Mouse (Mus musculus): Measurements from ENCODE around the gene Zfp346. TPM values are rescaled to one million over a fixed set of nuclear protein-coding genes. Genes with fewer than 3 reads are reported as not detected.
A peak's percentile ranks its signal among the peaks of the same experiment; 100 is the strongest.

Zfp346 gene
- 22.3 and 25.0 TPM in 2 replicates for polyA plus RNA-seq (2014; fragmentation: Nextera tagmentation; extraction: Ambion mirVana)

DNA sequence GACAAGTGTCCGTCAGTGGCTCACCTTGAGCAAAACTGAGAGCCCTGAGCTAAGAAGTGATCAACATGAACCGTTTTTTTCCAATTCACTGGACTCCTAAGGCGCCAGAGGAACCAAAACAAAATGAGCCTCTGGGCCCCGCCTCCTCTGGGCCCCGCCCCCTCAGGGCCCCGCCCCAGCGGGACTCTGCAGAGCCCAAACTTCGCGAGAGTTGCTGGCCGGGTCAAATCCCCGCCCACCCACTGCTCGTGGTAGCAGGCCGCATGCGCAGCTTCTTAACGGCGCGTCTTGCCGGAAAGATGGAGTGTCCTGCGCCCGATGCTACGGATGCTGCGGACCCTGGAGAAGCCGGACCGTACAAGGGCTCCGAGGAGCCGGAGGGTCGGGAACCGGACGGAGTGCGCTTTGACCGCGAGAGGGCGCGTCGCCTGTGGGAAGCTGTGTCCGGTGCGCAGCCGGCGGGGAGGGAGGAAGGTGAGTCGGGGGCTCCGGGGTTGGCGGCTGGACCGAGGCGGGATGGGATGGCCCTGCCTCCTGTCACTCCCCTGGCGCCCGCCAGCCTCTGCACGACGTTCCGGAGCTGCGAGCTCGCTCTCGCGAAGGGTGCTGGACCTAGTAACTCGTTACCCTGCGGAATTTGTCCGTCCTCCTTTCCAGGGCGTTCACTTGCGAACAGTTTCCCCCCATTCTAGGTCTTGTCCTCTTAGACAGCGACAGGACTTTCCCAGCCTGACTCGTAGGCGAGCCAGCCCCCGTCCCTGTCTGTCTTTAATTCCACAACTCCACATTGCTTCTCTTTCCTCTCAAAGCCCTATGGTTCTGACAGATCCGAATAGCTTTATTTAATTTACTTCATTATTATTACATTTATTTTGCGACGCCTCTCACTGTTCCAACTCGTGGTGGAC is at the start of gene Zfp346:
Gene Zfp346, plus strand, starts transcription at position 267 of the 908 bp plus-strand sequence.
- Histone ChIP-seq H3K4me3 (ENCODE audit: low read depth, low read length) (peak within 1 kb of the TSS; percentile 85), H3K36me3 (ENCODE audit: insufficient read depth) (peaks cover 14% of the 10 kb centered on the region), H3K9me3 (ENCODE audit: low read depth, low read length) (no peaks in the 10 kb centered on the region), H3K9ac (peak within 1 kb of the TSS; percentile 74), H3K4me2 (peak within 1 kb of the TSS; percentile 82), H3K27ac (ENCODE audit: low read depth) (peak within 1 kb of the TSS; percentile 80), H3K27me3 (ENCODE audit: insufficient read depth, low read length) (no peaks in the 10 kb centered on the region), H3K4me1 (ENCODE audit: insufficient read depth) (peaks cover 6% of the 10 kb centered on the region; the same call in 1 of the 2 replicates)
- ATAC-seq (ENCODE audit: insufficient read depth) (peak; percentile 93), DNase-seq (peak; percentile 99)
- WGBS = under 1% methylated on average over 66 of the region's 66 CpGs
- TF ChIP-seq CTCF (IDR thresholded peaks at IDR 0.05; ENCODE audit: low read depth) = peak; percentile 64

DNA sequence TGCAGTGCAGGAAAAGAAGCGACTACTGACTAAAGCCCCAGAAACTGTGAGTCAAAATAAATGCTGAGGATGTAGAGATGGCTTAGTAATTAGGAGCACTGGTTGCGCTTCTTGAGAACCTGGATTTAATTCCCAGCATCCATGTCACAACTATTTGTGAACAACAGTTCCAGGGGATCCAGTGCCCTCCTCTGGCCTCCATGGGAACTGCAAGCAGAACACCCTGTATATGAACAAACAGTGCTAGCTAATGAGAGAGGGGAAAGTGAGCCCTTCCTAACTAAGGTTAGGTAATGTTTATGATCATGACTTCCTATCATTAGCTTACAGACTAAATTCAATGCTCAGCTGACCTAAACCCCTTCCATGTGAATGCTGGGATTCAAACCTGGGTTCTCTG is 47.1 kb upstream of the Zfp346 start:
- Histone ChIP-seq H3K9ac (no peak overlapping the region), H3K4me3 (ENCODE audit: low read depth, low read length) (no peak overlapping the region), H3K36me3 (ENCODE audit: insufficient read depth) (0 out of 2 replicates have a peak, but pooled peaks cover 10% of the 10 kb centered on the region), H3K27me3 (ENCODE audit: insufficient read depth, low read length) (no peaks in the 10 kb centered on the region), H3K9me3 (ENCODE audit: low read depth, low read length) (no peaks in the 10 kb centered on the region), H3K4me1 (ENCODE audit: insufficient read depth) (no peaks in the 10 kb centered on the region), H3K4me2 (no peak overlapping the region), H3K27ac (ENCODE audit: low read depth) (no peak overlapping the region)
- peak; percentile 61 for TF ChIP-seq CTCF (IDR thresholded peaks at IDR 0.05; ENCODE audit: low read depth)
- ATAC-seq (ENCODE audit: insufficient read depth) = no peak
- WGBS = 97% methylated on average over 2 of the region's 2 CpGs
- DNase-seq = peak; percentile 42

DNA sequence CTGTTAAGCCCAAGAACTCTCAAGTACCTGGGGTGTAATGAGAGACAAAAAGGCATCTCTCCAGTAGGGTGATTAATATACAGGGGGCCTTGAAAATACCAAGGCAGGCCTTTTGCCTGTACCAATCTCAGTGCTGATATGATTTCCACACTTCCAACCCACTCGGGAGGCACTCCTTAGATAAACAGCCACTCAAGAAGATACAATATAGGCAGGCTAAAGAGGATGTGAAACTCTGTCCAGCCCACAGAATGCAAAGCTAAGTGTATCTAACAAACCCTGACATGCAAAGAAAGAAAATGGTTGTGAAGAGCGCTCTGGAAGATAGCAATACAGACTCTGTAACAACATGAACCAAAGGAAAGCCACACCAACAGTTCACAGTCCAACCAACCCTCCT is 41.8 kb upstream of the Zfp346 start:
- no peaks in the 10 kb centered on the region for H3K27me3 ChIP-seq (ENCODE audit: insufficient read depth, low read length)
- ATAC-seq (ENCODE audit: insufficient read depth) = no peak
- TF ChIP-seq CTCF (IDR thresholded peaks at IDR 0.05; ENCODE audit: low read depth) = no peak
- H3K9me3 ChIP-seq (ENCODE audit: low read depth, low read length) = no peaks in the 10 kb centered on the region
- no peaks in the 10 kb centered on the region for H3K4me1 ChIP-seq (ENCODE audit: insufficient read depth)
- H3K36me3 ChIP-seq (ENCODE audit: insufficient read depth) = no peaks in the 10 kb centered on the region
- DNase-seq = no peak
- H3K4me3 ChIP-seq (ENCODE audit: low read depth, low read length) = no peak overlapping the region
- no peak overlapping the region for H3K4me2 ChIP-seq
- H3K27ac ChIP-seq (ENCODE audit: low read depth) = no peak overlapping the region
- no peak overlapping the region for H3K9ac ChIP-seq
- 68% methylated on average over 2 of the region's 2 CpGs for WGBS

DNA sequence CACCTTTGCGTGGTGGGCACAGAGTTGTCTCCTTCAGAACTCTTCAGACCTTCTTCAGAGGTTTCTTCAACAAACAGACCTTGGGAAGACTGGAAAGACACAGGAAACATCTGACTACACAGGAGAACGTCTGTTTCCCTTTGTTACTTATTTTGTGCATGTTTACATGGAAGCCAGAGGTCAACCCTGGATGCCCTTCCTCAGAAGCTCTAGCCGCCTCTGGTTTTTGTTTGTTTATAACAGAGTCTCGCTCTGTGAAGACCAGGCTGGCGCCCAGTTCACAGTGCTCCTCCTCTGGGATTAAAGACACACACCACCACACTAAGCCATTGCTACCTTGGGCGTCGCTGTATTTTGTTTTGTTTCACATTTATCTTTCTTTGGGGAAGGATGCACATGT is 35.4 kb upstream of the Zfp346 start:
- H3K36me3 ChIP-seq (ENCODE audit: insufficient read depth) = 0 out of 2 replicates have a peak, but pooled peaks cover 10% of the 10 kb centered on the region
- peak; percentile 48 for DNase-seq
- no peaks in the 10 kb centered on the region for H3K9me3 ChIP-seq (ENCODE audit: low read depth, low read length)
- no peak overlapping the region for H3K27ac ChIP-seq (ENCODE audit: low read depth)
- TF ChIP-seq CTCF (IDR thresholded peaks at IDR 0.05; ENCODE audit: low read depth) = no peak
- H3K4me2 ChIP-seq = no peak overlapping the region
- WGBS = 51% methylated on average over 7 of the region's 7 CpGs
- no peak overlapping the region for H3K4me3 ChIP-seq (ENCODE audit: low read depth, low read length)
- H3K27me3 ChIP-seq (ENCODE audit: insufficient read depth, low read length) = no peaks in the 10 kb centered on the region
- H3K9ac ChIP-seq = no peak overlapping the region
- no peak for ATAC-seq (ENCODE audit: insufficient read depth)
- H3K4me1 ChIP-seq (ENCODE audit: insufficient read depth) = no peaks in the 10 kb centered on the region

DNA sequence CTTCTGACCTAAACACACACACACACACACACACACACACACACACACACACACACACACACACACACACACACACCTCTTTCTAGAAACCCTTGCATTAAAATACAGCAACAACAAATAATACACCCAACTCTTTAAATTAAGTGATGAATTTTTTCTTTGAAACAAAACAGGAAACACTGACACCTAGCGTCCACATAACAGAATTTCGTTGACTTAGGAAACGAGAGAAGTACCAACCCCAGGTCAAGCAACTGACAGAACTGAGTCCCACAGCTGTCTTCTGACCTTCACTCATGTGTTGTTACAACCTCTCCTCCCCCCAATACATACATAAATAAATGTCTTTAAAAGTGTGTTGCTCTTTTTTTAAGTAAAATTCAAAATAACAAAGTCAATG is 33.8 kb upstream of the Zfp346 start:
- ATAC-seq (ENCODE audit: insufficient read depth) (no peak), DNase-seq (peak; percentile 81)
- Histone ChIP-seq H3K27ac (ENCODE audit: low read depth) (no peak overlapping the region), H3K9ac (no peak overlapping the region), H3K9me3 (ENCODE audit: low read depth, low read length) (no peaks in the 10 kb centered on the region), H3K4me2 (no peak overlapping the region), H3K4me1 (ENCODE audit: insufficient read depth) (no peaks in the 10 kb centered on the region), H3K27me3 (ENCODE audit: insufficient read depth, low read length) (no peaks in the 10 kb centered on the region), H3K4me3 (ENCODE audit: low read depth, low read length) (no peak overlapping the region), H3K36me3 (ENCODE audit: insufficient read depth) (0 out of 2 replicates have a peak, but pooled peaks cover 23% of the 10 kb centered on the region)
- WGBS = under 1% methylated on average over 3 of the region's 3 CpGs
- TF ChIP-seq CTCF (IDR thresholded peaks at IDR 0.05; ENCODE audit: low read depth) = peak; percentile 63

DNA sequence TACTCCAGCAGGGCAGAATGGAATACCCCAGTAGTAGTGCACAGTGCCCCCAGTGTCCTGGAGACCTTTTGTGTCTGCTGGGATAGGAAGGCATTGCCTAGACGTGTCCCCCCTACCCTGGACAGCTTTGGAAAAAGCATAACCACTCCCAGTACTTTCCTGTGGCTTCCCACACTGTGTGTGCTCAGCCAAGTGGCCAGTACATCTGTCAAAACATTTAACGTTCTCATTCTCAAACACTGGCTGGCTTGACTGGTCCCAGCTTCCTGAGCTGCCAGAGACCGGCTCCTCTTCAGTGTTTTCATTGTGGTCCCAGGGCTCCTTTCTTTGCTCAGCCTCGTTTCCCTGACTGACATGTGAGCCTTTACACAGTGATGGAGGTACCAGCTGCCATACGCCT is 29.5 kb upstream of the Zfp346 start:
- 49% methylated on average over 5 of the region's 5 CpGs for WGBS
- TF ChIP-seq CTCF (IDR thresholded peaks at IDR 0.05; ENCODE audit: low read depth) = no peak
- H3K4me1 ChIP-seq (ENCODE audit: insufficient read depth) = no peaks in the 10 kb centered on the region
- H3K27ac ChIP-seq (ENCODE audit: low read depth) = no peak overlapping the region
- DNase-seq (no peak), ATAC-seq (ENCODE audit: insufficient read depth) (no peak)
- no peaks in the 10 kb centered on the region for H3K27me3 ChIP-seq (ENCODE audit: insufficient read depth, low read length)
- H3K9me3 ChIP-seq (ENCODE audit: low read depth, low read length) = no peaks in the 10 kb centered on the region
- no peak overlapping the region for H3K9ac ChIP-seq
- 0 out of 2 replicates have a peak, but pooled peaks cover 25% of the 10 kb centered on the region for H3K36me3 ChIP-seq (ENCODE audit: insufficient read depth)
- H3K4me2 ChIP-seq = no peak overlapping the region
- no peak overlapping the region for H3K4me3 ChIP-seq (ENCODE audit: low read depth, low read length)

DNA sequence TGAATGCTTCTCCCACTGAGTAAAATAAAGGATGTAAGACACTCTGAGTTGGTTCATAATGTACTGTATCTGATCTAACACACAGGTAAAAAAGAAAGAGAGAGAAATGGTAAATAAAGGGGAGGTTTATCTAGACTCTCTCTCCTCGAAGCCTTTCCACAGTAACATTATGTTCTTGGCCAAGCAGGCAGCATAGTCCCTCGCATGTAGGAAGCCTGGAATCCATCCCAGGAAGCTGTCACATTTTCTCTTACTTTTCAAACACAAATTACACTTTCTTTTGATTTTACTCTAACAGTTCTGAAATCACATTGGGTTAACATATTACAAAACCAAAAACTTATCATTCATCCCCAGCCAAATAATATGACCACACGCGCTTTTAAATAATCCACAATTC is 12.5 kb upstream of the Zfp346 start:
- no peak for TF ChIP-seq CTCF (IDR thresholded peaks at IDR 0.05; ENCODE audit: low read depth)
- Histone ChIP-seq H3K4me1 (ENCODE audit: insufficient read depth) (no peaks in the 10 kb centered on the region), H3K9me3 (ENCODE audit: low read depth, low read length) (no peaks in the 10 kb centered on the region), H3K4me3 (ENCODE audit: low read depth, low read length) (no peak overlapping the region), H3K4me2 (no peak overlapping the region), H3K27me3 (ENCODE audit: insufficient read depth, low read length) (no peaks in the 10 kb centered on the region), H3K36me3 (ENCODE audit: insufficient read depth) (peaks cover 8% of the 10 kb centered on the region; the same call in 1 of the 2 replicates), H3K27ac (ENCODE audit: low read depth) (no peak overlapping the region), H3K9ac (no peak overlapping the region)
- DNase-seq = no peak
- ATAC-seq (ENCODE audit: insufficient read depth) = no peak
- 79% methylated on average over 4 of the region's 4 CpGs for whole genome bisulfite sequencing

Measured in lung, embryonic 14.5 days (tissue).